Mouse (Mus musculus) lung, adult 18-20 months (tissue): Measurements from ENCODE around the gene Lix1.

Experiments used
- DNase-seq, 2 experiments: peaks; one replicate each; pipeline ENCODE4 v3.0.0; 2022; ENCODE audit warnings: mixed read lengths in 2 of 2

The Lix1 gene

GRCm38 (mm10) chr17:17498848-17499247 lies 96.4 kb downstream of the Lix1 start:
- no peak for DNase-seq

GRCm38 (mm10) chr17:17499278-17499677 lies 96.8 kb downstream of the Lix1 start:
- no peak for DNase-seq

- no peak for DNase-seq
These were observed 104.2 kb downstream of the Lix1 start for GRCm38 (mm10) chr17:17506677-17507076.
